Mouse (Mus musculus): Measurements from ENCODE around the gene Tiam1.

Gene Tiam1

DNA sequence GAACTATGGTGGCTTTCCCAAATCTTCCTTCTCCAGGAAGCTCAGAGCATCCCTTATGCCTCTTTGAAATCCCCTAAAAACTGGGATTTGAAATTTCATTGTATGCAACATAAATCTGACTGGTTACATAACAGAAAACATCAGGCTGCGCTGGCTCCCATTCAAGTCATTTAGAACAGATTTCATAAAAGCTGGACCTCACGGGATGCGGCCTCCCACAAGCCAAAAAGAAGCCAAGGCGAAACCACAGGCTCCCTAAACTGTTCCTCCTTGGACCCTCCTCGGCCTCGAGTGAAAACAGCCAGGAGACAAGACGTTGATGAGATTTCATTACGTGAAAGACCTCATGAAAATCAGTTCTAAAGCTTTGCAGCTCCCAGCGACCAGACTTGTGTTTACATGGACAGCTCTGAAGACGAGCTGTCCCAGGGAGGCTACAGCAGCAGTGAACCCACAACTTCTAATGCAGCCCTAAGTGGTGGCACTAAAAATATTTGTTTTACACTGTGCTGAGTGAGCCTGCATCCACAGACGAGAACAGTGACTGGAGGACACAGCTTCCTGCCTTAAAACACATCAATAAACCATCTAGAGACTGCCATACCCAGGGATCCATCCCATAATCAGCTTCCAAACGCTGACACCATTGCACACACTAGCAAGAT lies 96.9 kb downstream of the Tiam1 start:
- DNase-seq: no peak

DNA sequence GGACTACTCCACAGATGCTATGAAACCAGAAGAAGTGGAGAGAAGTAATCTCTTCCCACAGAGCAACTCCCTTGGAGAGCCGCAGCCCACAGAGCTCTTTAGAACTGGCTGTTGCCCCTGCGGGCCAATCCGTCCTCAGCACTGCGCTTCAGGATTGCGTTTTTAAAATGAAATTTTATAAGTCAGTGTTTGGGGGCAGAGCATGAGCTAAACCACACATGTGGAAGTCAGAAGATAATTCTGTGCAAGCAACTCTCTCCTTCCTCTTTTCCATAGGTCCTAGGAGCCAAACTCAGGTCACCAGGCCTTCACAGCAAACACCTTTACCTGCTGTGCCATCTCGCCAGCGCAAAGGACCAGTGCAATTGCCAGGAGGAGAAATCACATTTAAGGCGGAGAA lies 98.0 kb downstream of the Tiam1 start:
- DNase-seq: no peak

DNA sequence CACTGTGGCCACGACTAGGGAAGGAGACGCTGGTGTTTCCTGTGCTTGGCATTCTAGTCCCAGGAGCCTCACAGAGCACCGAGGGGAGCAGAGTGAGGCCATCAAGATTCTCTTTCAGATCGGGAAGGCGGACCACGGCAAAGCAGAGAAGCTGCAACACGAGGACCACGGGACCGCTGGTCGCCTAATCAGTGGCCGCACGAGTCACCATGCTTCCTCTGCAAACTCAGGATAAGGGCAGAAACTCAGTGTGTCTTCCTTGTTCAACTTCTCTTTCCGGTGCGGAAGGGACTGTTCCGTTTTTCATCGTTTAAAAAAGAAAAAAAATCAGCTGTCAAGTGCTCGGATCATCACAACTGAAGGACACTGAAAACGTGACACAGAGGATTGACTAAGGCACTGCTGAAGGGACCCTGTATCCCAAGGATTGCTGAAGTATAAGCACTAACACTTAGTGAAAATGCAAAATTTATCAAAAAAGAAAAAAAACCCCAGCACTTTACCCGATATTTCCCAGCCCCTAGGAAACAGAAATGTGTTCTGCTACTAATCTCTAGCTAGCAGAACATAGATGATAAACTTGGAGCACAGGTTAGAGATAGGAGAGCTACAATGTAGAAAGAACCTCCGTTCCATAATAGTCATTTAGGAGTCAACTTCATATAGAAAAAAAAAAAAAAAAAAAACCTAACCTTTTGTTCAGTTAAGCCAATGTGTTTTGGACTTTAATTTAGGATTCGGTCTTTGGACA lies 99.4 kb downstream of the Tiam1 start:
- DNase-seq: no peak

DNA sequence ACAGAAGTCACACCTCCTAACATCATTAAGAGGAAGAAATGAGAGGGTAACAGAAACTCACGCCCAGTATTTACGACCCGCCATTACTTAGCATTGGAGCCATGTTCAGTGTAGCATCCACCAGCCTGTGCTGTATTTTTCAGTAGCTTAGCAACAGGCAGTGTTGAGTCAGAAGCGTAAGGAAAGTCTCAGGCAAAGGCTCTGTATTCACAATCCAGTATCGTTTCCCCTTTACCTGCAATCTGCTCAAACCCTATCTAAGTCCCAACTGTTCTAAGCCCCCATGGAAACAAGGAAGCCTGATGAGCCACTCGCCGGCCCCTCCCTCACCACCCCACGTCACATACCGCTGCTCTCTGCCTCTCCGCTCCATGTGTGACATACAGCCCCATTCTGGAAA lies 100.7 kb downstream of the Tiam1 start:
- no peak for DNase-seq

DNA sequence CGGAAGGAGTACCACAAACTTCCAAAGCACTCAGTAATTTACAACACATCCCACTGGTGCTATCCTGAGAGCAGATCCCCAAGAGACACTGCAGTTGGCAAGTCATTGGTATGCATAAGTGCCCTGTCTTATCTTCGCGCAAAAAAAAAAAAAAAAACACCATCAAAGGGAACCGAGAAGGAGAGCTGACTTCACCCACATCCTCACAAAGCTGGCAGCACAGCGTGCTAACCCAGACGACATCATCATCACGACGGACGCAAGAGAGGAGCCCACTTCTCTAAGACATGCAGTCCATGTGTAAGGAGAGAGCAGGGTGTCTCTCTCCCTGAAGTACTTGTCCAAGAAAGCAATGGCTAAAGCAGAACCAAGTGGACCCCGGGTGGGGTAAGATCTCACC lies 101.2 kb downstream of the Tiam1 start:
- DNase-seq: no peak

DNA sequence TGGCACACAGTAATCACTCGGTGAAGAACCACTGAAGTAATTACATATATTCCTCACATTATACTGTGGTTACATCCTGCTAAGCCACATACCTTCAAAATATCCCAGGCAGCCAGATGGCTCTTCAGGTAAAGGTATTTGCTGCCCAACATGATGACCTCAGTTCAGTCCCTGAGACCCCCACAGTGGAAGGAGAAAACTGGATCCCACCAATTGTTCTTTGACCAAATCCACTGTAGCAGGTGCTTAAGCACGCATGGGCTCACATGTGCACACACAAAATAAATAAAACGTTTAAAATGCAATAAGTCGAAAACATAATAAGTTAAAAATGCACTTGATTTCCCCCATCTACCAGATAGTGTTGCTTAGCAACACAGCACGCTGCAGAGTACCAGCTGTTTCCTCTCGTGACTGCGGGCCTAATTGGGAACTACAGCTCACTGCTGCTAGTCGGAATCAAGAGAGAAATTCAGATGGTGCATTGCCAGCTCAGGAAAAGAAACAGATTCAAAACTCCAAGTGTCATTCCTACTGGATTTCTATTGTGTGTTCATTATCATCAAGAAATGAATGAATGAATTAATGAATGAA lies 102.7 kb downstream of the Tiam1 start:
- no peak for DNase-seq

DNA sequence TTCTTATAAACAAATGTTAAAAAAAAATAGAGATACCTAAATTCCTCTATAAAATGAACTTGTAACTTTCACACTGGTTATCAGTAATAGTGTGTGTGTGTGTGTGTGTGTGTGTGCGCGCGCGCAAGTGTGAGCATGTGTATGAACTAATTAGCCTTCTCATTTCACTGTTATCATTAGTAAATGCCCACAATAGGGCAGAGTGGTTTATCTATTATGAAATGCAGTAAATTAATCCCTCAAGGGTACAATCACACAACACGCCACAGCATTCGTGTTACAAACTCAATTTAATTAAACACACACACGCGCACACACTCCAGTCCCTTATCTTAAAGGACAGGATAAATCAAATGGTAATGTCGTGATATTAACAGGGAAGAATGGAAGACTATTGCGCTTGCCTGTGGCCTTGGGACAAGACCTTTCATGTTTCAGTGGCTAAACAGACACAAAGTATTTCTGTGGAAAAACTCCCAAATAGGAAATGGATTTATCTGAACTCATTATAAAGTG lies 107.9 kb downstream of the Tiam1 start:
- DNase-seq: no peak

DNA sequence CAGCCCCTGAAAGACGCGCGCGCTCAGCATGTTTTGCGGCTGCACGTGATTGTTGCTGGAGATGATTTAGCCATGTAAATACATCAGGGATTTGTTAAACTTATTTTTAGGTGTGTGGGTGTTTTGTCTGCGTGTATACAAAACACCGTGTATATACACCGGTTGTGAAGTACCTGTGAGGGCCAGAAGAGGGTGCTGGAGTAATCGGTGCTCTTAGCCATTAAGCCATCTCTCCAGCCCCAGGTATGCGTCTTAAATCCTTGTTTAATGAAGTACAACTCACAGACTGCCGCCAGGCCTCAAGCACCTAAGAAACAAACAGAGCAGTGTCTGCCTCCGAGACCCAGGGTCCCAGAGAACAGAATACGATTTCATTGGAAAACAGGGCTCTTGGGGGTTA lies 113.2 kb downstream of the Tiam1 start:
- DNase-seq: no peak

DNA sequence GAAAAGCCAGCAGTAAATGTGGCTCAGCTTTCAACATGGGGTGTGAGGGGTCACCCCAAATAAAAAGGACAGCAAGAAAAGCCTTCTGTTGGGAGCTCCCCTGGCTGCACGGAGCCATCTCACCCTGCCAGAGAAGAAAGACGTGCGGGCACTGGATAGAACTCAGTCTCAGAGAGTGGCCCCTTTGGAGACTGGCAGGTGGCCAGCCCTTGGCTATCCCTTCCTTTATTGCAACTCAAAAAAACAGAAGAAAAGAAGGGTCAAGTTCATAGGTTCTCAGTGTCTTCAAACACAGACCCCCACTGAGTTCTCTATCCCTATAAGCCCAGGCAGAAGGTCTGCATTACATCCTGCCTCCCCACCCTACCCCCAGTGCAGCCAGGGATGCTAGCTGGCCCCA lies 115.7 kb downstream of the Tiam1 start:
- no peak for DNase-seq

DNA sequence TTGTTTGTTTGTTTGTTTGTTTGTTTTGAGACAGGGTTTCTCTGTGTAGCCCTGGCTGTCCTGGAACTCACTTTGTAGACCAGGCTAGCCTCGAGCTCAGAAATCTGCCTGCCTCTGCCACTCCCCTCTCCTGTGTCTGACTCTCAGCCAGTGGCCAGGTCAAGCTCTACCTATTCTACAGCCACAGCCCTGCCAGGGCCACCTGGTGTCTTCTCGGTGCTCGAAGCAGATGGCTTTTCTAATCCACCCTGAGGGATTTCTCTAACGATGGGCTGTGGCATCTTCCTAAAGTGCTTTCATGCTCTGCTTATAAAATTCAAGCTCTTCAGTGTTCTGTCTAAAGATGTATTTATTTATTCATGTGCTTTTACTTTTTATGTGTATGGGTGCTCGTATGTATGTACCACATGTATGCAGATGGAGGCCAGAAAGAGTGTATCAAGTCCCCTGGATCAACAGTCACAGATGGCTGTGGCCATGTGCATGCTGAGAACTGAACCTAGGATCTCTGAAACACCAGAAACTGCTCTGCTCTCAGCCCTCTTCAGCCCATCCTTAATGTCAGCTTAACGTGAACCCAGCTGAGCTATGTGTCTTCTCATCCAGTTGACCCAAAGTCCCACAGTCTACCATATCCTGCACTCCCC lies 117.9 kb downstream of the Tiam1 start:
- DNase-seq: no peak

DNA sequence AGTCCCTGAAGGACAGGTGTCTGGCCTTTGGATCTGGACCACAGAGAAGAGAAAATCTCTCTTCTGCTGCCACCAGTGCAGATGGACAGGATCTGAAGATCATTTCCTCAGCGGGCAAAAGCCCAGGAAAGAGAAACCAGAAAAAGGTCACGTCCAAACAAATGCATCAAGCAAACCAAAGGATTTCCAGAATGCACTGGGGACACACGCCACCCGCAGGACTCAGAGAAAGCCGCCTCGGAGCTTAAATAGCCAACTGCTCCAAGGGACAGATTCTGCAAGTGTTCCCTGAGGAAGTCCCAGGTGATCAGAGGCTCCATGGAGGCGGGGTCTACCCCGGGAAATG lies 119.9 kb downstream of the Tiam1 start:
- DNase-seq: no peak

DNA sequence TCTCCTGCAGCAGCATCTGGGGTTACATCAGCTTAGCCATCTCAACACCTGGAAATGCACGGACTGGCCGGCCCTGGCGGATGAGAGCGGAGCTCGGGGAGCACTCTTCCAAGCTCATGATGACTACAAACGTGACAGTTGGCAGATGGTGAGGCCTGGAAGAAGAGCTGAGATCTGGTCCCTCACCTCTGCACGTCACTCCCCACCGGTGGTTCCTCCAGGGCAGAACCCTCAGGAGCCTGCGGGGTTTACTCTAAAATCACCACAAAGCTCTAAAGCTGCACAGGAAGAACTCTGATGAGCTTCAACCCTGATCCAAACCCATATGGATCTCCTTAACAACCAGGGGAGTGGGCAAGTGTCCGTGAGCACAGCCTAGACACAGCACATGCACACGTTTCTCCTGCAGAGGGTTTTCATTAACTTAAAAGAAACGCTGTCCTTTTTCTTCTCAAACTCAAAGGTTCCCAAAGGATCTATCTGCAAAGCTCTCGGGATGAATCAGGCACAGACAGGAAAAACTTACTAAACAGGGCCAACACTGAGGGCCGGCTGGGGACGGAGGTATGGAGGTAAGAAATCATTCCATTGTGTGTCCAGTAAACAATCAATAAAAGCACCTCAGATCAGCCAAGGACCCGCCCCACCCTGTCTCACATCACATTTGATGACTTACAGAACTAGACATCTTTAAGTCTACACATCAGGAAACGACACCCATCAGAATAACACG lies 120.5 kb downstream of the Tiam1 start:
- DNase-seq: no peak

DNA sequence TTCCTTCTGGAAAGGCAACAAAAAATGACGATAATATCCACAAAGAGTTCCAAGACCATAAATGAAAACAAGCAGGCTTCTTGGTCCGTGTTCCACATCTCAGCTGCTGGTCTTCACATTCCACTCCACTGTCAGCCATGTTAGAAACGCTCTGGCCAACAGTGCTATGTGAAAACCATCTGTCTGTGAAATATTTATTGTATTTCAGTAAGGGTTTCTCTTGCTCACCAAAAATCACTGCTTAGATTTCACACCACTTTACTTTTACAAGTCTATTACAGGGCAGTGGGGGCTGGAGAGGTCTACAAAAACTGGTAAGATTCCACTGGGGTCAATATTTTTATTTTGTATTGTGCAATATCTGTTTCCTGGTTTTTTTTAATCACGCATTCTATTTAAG lies 127.5 kb downstream of the Tiam1 start:
- DNase-seq: no peak

DNA sequence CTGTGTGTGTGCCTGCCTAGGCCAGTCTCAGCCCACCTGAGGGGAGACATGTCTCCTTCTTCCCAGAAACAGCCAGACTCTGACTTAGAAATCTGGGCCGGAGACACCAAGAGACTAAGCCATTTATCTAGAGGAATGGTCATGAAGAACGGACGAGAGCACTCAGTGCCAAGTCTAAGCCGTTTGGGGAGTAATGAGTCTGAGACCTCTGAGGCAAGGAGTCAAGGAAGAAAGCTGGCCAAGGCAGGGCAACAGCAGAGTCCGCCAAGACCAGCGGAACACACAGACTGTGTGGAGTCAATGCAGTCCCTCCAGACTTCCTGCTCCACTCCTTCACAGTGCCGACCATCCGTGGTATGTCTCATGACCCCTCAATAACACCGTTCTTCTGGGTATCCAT lies 129.0 kb downstream of the Tiam1 start:
- peak; percentile 20 for DNase-seq

DNA sequence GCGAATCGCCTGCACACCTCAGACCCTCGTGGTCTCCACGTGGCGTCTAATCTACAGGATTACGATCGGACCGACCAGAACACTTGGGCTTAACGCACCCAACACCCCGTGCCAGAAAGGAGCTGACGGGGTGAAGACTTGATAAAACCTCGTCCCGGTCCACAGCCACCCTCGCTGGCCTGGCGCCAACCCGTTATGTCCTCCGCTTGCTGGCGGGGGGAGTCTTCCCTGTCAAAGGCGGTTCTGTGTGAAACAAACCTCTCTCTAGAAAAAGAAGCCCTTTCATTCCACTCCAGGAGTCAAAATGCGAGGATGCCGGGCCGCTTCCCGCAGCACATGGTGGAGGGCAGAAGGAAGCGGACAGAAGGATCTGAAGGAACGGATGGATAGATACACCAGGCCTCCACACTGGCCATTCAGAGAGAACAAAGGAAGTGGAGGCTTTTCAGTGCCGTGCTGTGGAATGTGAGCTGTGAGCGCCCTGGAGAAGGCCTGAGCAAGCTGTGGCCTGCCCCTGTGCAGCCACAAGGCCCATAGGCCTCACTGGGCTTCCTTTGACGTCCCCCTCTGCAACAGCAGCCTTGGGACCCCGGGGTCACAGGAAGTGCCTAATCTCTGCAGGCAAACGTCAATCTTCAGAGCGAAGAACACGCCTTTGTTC lies 131.9 kb downstream of the Tiam1 start:
- no peak for DNase-seq

DNA sequence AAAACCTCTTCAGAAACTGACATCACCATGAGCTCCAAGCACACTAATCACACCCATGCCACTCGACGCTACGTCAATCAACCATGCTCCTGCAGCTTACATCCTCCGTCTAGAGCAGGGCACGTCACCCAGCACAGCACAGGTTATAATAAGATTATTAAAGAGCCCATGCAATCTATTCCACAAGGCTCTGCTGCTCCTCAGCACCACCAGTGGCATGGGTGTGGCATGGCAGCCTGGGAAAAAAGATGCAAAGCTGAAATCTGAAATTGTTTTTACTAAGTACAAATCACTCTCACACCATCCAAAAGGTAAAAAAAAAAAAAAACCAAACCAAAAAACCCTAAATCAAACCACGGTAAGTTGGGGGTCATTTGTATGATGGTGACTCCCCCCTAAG lies 135.1 kb downstream of the Tiam1 start:
- DNase-seq: no peak

DNA sequence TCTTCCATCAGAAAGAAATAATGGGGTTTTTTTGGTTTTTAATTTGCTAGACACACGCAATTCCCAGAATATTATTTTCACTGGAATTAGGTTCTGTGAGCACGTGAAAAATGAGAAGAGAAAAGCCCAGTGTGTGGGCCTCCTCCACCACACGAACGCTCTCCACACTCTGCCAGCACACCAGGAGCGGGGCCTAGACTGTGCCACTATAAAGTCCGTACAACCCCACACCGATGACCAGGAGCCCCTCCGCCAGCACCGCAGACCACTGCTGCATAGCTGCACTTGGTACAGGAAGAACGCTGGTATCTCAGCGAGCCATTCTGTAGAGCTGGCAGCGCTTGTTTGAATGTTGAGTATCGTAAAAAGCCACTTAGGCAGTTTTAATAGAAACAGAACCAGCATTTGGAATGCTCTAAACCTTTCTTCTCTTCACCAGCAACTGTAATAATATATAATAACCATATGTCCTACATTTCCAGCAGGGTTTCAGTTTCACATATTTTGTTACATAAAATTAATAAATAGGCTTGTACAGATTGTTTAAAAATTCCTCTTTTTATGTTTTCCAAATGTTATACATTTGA lies 136.1 kb downstream of the Tiam1 start:
- DNase-seq: no peak

DNA sequence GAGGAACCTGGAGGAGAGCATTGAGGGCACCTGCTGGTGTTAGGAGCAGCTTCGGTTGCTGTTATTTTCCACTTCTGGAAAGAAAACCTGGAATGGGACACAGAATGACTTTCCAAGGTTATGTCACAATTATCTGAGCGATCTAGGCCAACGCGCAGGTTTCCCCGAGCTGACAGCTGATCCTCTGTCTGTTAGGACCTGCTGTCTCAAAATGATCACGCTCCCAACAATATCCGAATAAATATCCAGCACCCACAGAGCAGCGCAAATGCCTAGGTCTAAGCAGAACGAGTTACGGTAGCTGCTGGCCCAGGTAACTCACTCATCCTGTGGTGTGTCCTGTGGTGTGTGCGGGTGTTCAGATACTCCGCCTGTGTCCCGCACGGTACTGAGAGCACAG lies 140.0 kb downstream of the Tiam1 start:
- no peak for DNase-seq

DNA sequence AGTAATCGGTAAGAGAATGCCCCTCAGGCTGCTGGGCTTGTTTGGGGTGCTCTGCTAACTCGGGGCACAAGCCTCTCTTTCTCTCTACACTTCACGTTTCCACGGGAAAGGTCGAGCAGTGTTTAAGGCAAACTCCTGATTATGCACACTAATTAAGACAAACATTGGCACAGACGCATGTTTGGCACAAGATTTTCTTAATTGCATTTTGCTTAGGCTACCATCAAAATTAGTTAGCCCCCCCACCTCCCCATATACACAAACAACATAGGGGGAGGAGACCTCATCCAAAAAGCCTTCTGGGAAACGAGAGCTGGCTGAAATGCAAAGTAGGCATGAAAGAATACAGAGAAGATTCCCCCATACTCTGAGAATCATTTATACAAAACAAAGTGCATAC lies 148.4 kb downstream of the Tiam1 start:
- DNase-seq: no peak

DNA sequence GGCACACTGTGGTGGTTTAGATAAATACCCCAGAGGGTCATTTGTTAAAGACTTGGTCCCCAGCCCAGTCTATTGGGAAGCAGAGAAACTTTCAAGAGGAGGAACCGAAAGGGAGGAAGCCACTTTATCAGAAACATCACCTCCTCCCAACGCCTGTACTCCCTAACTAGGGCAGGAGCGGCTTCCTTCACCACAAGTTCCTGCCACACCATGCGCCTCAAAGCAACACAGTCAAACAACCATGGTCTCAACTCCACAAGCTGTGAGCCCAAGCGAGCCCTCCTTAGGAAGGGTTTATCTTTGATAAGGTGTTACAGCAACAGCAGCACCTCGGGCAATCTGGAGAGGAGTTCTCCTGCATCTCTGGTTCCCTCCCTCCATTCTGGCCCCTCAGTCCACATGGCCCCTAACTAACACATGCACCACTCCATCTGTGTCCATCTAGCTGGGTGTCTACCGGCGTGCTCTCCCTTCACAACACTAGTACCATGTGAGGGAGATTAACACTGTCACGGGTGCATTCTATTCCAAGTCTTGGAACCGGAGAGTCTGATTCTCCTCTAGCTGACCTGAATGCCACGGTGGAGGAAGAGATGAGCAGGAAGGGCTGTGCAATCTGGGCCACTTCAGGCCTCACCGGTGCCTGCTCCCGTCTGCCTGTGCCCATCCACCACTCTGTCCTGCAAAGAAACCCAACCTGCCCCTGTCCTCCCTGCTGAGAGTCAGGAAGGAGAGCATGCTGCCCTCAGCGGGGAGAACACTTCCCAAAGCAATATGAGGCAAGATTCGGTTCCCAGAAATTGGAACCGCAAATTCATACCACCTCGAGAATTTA lies 149.4 kb downstream of the Tiam1 start:
- DNase-seq: no peak

DNA sequence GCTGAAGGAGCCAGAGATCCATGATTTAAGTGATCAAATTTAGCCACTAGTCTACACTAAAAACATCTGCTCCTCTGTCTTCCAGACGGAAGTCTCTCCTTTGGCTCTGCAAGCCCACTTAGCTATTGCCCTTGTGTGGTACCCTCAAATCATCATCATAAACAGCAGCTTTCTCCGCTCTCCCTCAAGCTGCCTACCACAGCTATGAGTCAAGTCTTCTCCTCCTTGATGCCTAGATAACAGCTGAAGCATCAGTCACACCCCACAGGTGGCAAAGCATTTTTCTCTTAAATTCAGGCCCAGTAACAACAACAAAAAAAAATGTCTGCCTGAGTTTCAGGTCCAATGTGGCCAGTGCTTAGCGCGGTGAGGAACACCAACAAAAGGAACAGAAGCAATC lies 150.1 kb downstream of the Tiam1 start:
- DNase-seq: no peak

Measured in kidney, adult 11 months (tissue).